Mouse (Mus musculus) liver, postnatal 0 days (tissue): ENCODE data around the gene Zfp800. TPM values are rescaled to one million over a fixed set of nuclear protein-coding genes. Genes with fewer than 3 reads are reported as not detected.

ENCODE experiments used
- ATAC-seq: fragments of 200-750 bp; cut with Nextera tagmentation; 2 replicates; pipeline ENCODE4 v1.8.0; 2017; ENCODE audit warnings: mild to moderate bottlenecking, moderate library complexity
- DNase-seq: peaks from one replicate; pipeline ENCODE4 v3.0.0-alpha.2; 2016
- H3K27ac ChIP-seq: fragments of 300-500 bp; sonication (generic); 2 replicates; pipeline ENCODE4 v1.5.1; 2014; ENCODE audit warnings: antibody characterized with exemption, moderate library complexity, mild to moderate bottlenecking, low read depth
- H3K27me3 ChIP-seq: fragments of 300-500 bp; sonication (generic); 2 replicates; pipeline ENCODE4 v1.6.1; 2014; ENCODE audit warnings: low read length, control low read depth, mixed read lengths; ENCODE audit not compliant: insufficient read depth
- H3K36me3 ChIP-seq: fragments of 300-500 bp; sonication (generic); replicated peaks from 2 replicates; pipeline ENCODE4 v1.6.1; 2014; ENCODE audit warnings: mild to moderate bottlenecking, control low read depth, low read length, moderate library complexity, mixed read lengths; ENCODE audit not compliant: insufficient read depth
- H3K4me1 ChIP-seq: fragments of 300-500 bp; sonication (generic); 2 replicates; pipeline ENCODE4 v1.6.1; 2014; ENCODE audit warnings: antibody characterized with exemption, mild to moderate bottlenecking, control low read depth; ENCODE audit not compliant: insufficient read depth
- H3K4me2 ChIP-seq: fragments of 300-500 bp; sonication (generic); 2 replicates; pipeline ENCODE4 v1.6.1; 2014; ENCODE audit warnings: low read depth, mild to moderate bottlenecking, low read length, moderate library complexity, mixed read lengths
- H3K4me3 ChIP-seq: fragments of 300-500 bp; sonication (generic); 2 replicates; pipeline ENCODE4 v1.5.1; 2014; ENCODE audit warnings: low read depth, low read length
- H3K9ac ChIP-seq: fragments of 300-500 bp; sonication (generic); replicated peaks from 2 replicates; pipeline ENCODE4 v1.6.1; 2014; ENCODE audit warnings: mild to moderate bottlenecking, moderate library complexity
- H3K9me3 ChIP-seq: fragments of 300-500 bp; sonication (generic); 2 replicates; pipeline ENCODE4 v1.6.1; 2016; ENCODE audit warnings: mild to moderate bottlenecking, control low read depth, low read length, mixed read lengths
- CTCF ChIP-seq: sonication (generic); IDR thresholded peaks from 2 replicates; pipeline ENCODE4 v1.5.1; 2016; ENCODE audit warnings: antibody characterized with exemption, low read depth
- EP300 ChIP-seq: IDR thresholded peaks from 2 replicates; pipeline ENCODE4 v1.6.1; 2016; ENCODE audit warnings: antibody characterized with exemption, low read depth, mild to moderate bottlenecking
- WGBS: fragments of 180-500 bp; shearing (Covaris S2); extraction: QIAGEN DNeasy Blood & Tissue Kit; methylation state at CpG from one replicate; pipeline ENCODE4 v1.1.7; 2014; ENCODE audit not compliant: insufficient replicate concordance; 5-methylcytosine and 5-hydroxymethylcytosine counted together
- polyA plus RNA-seq: library from polyadenylated mRNA; unstranded; fragments of >200 nt; fragmentation: Nextera tagmentation; extraction: Ambion mirVana; gene quantifications from 2 replicates; pipeline ENCODE4 v1.2.1, GENCODE M21; 2015

Zfp800 gene
- polyA plus RNA-seq, 1 experiment from 2014 or later = 17.1 TPM

DNA sequence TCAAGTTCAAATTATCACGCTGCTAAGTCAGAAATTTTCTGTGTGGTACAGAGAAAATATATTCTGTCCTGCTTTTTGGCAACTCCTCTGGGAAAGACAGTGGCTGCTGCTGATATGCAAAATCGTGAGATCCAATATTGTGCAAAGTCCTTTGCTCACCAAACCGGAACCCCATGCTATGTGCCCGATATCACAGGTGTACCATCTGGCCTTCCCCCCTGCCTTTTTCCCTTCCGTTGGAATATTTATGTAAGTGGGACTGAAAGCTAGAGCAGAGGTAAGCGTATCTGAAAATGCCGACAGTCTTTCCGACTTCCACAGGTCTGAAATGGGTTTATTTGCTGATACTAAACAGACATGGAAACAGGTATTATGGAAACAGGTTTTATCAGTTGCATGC lies 179.4 kb downstream of the Zfp800 start:
- Histone ChIP-seq H3K4me1 (peaks cover 5% of the 10 kb centered on the region; the same call in 1 of the 2 replicates), H3K9me3 (no peaks in the 10 kb centered on the region), H3K4me3 (no peak overlapping the region), H3K27ac (no peak overlapping the region), H3K9ac (no peak overlapping the region), H3K36me3 (peaks cover 10% of the 10 kb centered on the region), H3K27me3 (no peaks in the 10 kb centered on the region), H3K4me2 (no peak overlapping the region)
- WGBS = 85% methylated on average over 8 of the region's 8 CpGs
- DNase-seq (no peak), ATAC-seq (no peak)
- TF ChIP-seq EP300 (no peak), CTCF (no peak)

DNA sequence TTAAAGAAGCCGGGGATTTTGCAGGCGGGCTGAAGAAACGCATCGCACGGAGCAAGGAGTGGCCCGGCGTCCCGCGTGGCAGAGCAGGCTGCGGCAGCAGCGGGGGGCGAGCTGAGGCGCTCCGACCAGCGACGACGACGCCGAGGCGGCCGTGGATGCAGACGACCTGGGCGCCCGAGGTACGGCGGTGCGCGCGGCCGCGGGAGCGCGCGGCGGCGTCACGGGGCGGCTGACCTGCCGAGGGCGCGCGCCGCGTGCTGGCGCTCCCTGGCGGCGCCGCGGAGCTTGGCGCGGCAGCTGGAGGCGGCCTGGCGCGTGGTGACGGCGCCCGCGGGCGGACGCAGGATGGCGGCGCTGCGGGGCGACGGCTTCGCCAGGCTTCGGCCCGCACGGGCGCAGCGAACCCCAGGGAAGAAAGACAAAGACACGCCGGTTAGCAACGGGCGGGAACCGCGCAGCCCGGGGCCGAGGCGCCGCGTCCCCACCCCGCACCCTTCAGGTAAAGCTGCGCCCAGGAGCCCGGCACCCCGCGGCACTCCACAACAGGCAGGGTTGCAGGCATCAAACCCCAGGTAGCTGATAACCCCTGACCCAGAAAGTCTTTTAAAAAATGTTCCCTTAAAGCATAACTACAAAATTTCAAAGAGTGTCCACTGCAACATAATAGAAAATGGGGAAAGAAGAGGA lies 182.4 kb downstream of the Zfp800 start:
- peak; percentile 35 for TF ChIP-seq CTCF
- TF ChIP-seq EP300 = no peak
- no peaks in the 10 kb centered on the region; the same call in 1 of the 2 replicates for H3K36me3 ChIP-seq
- 2% methylated on average over 53 of the region's 87 CpGs for WGBS
- H3K4me3 ChIP-seq = peak overlapping the region; percentile 69
- H3K9ac ChIP-seq = peak overlapping the region; percentile 75
- peak; percentile 82 for DNase-seq
- no peaks in the 10 kb centered on the region for H3K27me3 ChIP-seq
- H3K4me2 ChIP-seq = peak overlapping the region; percentile 87
- H3K4me1 ChIP-seq = peaks cover 5% of the 10 kb centered on the region; the same call in 1 of the 2 replicates
- H3K9me3 ChIP-seq = no peaks in the 10 kb centered on the region
- peak; percentile 100 for ATAC-seq
- H3K27ac ChIP-seq = peak overlapping the region; percentile 49

GRCm38 (mm10) chr6:28214658-28215267 lies 183.0 kb downstream of the Zfp800 start:
- Histone ChIP-seq H3K4me3 (peak overlapping the region; percentile 69), H3K4me2 (peak overlapping the region; percentile 87), H3K27ac (no peak overlapping the region), H3K9me3 (no peaks in the 10 kb centered on the region), H3K36me3 (no peaks in the 10 kb centered on the region; the same call in 1 of the 2 replicates), H3K27me3 (no peaks in the 10 kb centered on the region), H3K4me1 (peaks cover 5% of the 10 kb centered on the region; the same call in 1 of the 2 replicates), H3K9ac (peak overlapping the region; percentile 75)
- WGBS = 56% methylated on average over 13 of the region's 13 CpGs
- no peak for ATAC-seq
- TF ChIP-seq CTCF = no peak
- TF ChIP-seq EP300 = no peak
- DNase-seq = no peak

- no peak overlapping the region for H3K4me2 ChIP-seq
- no peaks in the 10 kb centered on the region for H3K9me3 ChIP-seq
- TF ChIP-seq CTCF (no peak), EP300 (no peak)
- WGBS = 50% methylated on average over 4 of the region's 4 CpGs
- ATAC-seq (no peak), DNase-seq (no peak)
- H3K4me1 ChIP-seq = no peaks in the 10 kb centered on the region
- no peaks in the 10 kb centered on the region for H3K36me3 ChIP-seq
- no peak overlapping the region for H3K9ac ChIP-seq
- H3K27me3 ChIP-seq = no peaks in the 10 kb centered on the region
- H3K4me3 ChIP-seq = no peak overlapping the region
- no peak overlapping the region for H3K27ac ChIP-seq
Observed at GRCm38 (mm10) chr6:28203454-28203853, 194.4 kb downstream of the Zfp800 start.

GRCm38 (mm10) chr6:28202833-28203232 lies 195.0 kb downstream of the Zfp800 start:
- H3K4me1 ChIP-seq = no peaks in the 10 kb centered on the region
- H3K9ac ChIP-seq = no peak overlapping the region
- no peak for ATAC-seq
- no peak overlapping the region for H3K4me2 ChIP-seq
- H3K36me3 ChIP-seq = no peaks in the 10 kb centered on the region
- TF ChIP-seq EP300 (no peak), CTCF (no peak)
- no peaks in the 10 kb centered on the region for H3K27me3 ChIP-seq
- no peak for DNase-seq
- H3K4me3 ChIP-seq = no peak overlapping the region
- no peaks in the 10 kb centered on the region for H3K9me3 ChIP-seq
- WGBS = 59% methylated on average over 6 of the region's 6 CpGs
- no peak overlapping the region for H3K27ac ChIP-seq

- H3K36me3 ChIP-seq = no peaks in the 10 kb centered on the region
- no peaks in the 10 kb centered on the region for H3K27me3 ChIP-seq
- 46% methylated on average over 2 of the region's 2 CpGs for WGBS
- TF ChIP-seq EP300 (no peak), CTCF (no peak)
- H3K4me3 ChIP-seq = no peak overlapping the region
- H3K9ac ChIP-seq = no peak overlapping the region
- no peak overlapping the region for H3K27ac ChIP-seq
- no peaks in the 10 kb centered on the region for H3K4me1 ChIP-seq
- H3K9me3 ChIP-seq = no peaks in the 10 kb centered on the region
- no peak for DNase-seq
- ATAC-seq = no peak
- H3K4me2 ChIP-seq = no peak overlapping the region
Observed at GRCm38 (mm10) chr6:28193901-28194300, 203.9 kb downstream of the Zfp800 start.
